Mouse (Mus musculus): Measurements from ENCODE around the gene Sik3. TPM values are rescaled to one million over a fixed set of nuclear protein-coding genes. Genes with fewer than 3 reads are reported as not detected.

Sik3 gene
- total RNA-seq, 2 experiments from 2014 or later: 112 to 132 TPM

GRCm38 (mm10) chr9:46261131-46261530, 248.5 kb downstream of the Sik3 start:
- no peak for DNase-seq (ENCODE audit: low spot score in 2 of 2)

GRCm38 (mm10) chr9:46268343-46268873, 255.8 kb downstream of the Sik3 start, which contains the start of gene Apoa5:
Gene Apoa5 (plus strand): TSS chr9:46268633.
- DNase-seq (ENCODE audit: low spot score in 2 of 2): no peak

- DNase-seq (ENCODE audit: low spot score in 2 of 2): no peak
Observed at GRCm38 (mm10) chr9:46269125-46269524, 256.5 kb downstream of the Sik3 start.

- DNase-seq (ENCODE audit: low spot score in 2 of 2): no peak
Observed at GRCm38 (mm10) chr9:46270782-46271181, 258.2 kb downstream of the Sik3 start.

- no peak for DNase-seq (ENCODE audit: low spot score in 2 of 2)
Observed at GRCm38 (mm10) chr9:46272070-46272469, 259.4 kb downstream of the Sik3 start.

GRCm38 (mm10) chr9:46272677-46273454, 260.2 kb downstream of the Sik3 start, which contains the start of gene Zpr1:
Gene Zpr1 (plus strand): TSS chr9:46273064.
- peak; percentile 87 to 90 for DNase-seq (ENCODE audit: low spot score in 2 of 2)

Other genes with a start within 250 kb of the Sik3 start
- gene Cep164, start 184.1 kb upstream of the Sik3 start, total RNA-seq (2021): 10 to 100 TPM; 12.1 to 13.4 TPM
- gene Bace1, start 174.2 kb upstream of the Sik3 start, total RNA-seq (2021): 10 to 100 TPM; 79.2 to 88.8 TPM
- 10 to 100 TPM; 21.3 to 21.6 TPM for gene Pcsk7, start 106.3 kb upstream of the Sik3 start, total RNA-seq (2021)
- gene Rnf214, start 105.9 kb upstream of the Sik3 start, total RNA-seq (2021): 10 to 100 TPM; 74.5 to 76.5 TPM
- gene Tagln, start 76.8 kb upstream of the Sik3 start, total RNA-seq (2021): 1 to 10 TPM; 8.5 to 9.9 TPM
- gene Sidt2, start 57.6 kb upstream of the Sik3 start, total RNA-seq (2021): 10 to 100 TPM; 78.5 to 80.9 TPM
- gene Pafah1b2, start 130 bp upstream of the Sik3 start, total RNA-seq (2021): 100 to 1,000 TPM; 216 to 221 TPM
- gene Apoa1, start 215.8 kb downstream of the Sik3 start, total RNA-seq (2021): not detected
- 1 to 10 TPM in 1 of 2 experiments, not detected in 1; 1.9 TPM for gene Apoc3, start 222.8 kb downstream of the Sik3 start, total RNA-seq (2021)
- not detected for gene Apoa4, start 227.9 kb downstream of the Sik3 start, total RNA-seq (2021)

All from left cerebral cortex, adult 18-20 months (tissue).